Mouse (Mus musculus) duodenum, adult 2 months (tissue): ENCODE data around the gene Mme. TPM values are rescaled to one million over a fixed set of nuclear protein-coding genes. Genes with fewer than 3 reads are reported as not detected.

ENCODE experiments used
- polyA plus RNA-seq: library from polyadenylated mRNA; depleted of rRNA; stranded (reverse); fragments of >200 nt; gene quantifications from 2 replicates; pipeline ENCODE4 v1.2.3, GENCODE M21; 2012; ENCODE audit warnings: low replicate concordance; rRNA removed

Gene Mme
- 5.9 and 9.0 TPM in 2 replicates for polyA plus RNA-seq

GRCm38 (mm10) chr3:63241099-63241587, at the start of gene Mme:
Mme (plus strand) TSS chr3:63241537.

Other genes with a start within 250 kb of the Mme start
- not detected in 2 replicates for gene Gm34302, start 242.3 kb downstream of the Mme start, polyA plus RNA-seq